Mouse (Mus musculus): ENCODE data around the gene Paxbp1.
"Not testable (repeated sequence)": the region's sequence is repeated elsewhere in the genome, so short reads cannot be mapped to it uniquely, and the experiment has no call there.

The Paxbp1 gene

DNA sequence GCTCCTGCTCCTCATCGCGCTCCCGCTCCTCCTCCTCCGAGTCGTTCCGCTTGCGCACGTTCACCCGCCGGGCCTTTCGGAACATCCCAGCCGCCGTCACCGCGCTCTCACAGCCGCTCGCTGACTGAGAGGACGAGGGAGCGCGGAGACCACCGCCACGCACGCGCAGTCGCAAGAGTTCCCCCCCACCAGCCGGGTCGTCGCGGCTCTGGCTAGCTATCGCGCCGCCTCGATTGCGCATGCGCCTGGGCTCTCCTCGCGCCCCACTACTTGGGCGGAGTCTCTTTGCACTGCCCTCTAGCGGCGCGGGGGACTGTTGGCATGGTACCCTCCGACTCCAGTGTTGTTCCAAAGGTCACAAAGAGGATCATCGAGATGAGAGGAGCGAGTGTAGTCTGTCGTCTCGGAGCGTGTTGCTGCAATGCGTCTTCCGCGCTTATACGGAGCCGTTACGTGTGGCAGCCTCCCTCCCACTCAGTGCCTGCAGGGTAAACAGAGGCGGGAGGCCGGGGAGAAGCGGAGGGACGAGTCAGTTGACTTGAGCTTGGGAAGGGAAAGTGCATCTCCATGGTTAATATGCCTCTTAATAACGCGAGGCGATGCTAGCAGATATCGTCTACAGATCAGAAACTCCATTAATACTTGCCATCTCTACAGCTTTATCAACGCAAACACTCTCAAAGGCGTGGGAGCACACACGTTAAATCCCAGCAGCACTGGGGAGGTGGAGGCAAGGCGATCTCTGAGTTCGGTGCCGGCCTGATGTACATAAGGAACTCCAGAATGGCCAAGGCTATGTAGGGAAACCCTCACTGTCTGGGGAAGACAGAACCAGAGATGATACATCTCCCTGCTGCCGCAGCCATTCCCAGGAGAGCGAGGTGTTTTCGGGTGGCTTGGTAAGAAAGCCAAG, at the start of gene Paxbp1:
Gene Paxbp1 (minus strand): TSS at position 274 of the 913 bp plus-strand sequence.
- DNase-seq: peak; percentile 99

DNA sequence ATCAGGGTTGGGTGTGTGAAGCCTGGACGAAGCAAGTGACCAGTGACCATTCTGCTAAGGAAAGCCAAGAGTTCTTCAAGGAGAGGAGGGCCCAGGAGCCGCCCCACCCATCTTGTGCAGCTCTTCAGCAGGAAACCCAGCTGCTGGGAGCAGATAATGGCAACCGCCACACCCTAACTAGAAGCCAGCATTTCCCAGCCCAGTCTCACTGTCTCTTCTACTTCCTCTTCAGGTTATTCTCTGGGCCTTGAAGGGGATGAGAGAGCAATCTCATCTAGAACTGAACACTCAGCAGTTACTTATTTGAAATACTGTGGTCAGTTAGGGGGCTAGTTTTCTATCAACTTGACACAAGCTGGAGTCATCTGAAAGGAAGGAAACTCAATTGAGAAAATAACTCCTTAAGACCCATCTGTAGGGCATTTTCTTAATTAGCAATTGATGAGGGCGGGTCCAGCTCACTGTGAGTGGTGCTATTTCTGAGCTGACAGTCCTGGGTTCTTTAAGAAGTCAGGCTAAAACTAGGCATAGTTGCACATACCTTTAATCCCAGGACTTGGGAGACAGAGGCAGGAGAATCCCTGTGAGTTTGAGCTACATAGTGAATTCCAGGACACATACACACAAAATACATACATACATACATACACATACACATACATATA, 42.4 kb upstream of the Paxbp1 start:
- no peak for DNase-seq

DNA sequence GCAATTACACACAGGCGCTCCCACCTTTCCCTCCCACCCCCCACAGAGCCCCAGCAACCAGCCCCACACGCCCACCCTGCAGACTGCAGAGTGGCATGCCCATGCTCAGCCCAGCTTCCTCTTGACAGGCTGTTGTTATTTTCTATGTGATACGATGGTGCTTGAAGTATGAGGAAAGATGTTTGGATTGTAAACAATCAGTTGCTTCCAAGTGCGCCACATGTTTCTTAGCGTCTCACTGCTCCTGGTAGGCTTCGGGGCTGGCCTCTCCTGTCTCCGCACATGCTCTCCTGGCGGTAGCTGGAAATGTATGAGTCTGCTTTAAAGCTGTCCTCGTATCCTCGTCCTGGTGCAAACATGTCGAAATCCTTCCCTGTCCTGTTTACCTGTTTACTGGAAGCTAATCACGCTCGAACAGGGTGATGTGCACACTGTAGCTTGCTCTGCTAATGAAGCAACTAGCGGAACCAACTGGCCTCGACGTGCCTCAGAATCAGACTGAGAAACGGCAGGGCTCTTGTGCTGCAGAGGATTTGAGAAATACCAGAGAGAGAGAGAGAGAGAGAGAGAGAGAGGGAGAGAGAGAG, 41.0 kb upstream of the Paxbp1 start:
- no peak for DNase-seq

DNA sequence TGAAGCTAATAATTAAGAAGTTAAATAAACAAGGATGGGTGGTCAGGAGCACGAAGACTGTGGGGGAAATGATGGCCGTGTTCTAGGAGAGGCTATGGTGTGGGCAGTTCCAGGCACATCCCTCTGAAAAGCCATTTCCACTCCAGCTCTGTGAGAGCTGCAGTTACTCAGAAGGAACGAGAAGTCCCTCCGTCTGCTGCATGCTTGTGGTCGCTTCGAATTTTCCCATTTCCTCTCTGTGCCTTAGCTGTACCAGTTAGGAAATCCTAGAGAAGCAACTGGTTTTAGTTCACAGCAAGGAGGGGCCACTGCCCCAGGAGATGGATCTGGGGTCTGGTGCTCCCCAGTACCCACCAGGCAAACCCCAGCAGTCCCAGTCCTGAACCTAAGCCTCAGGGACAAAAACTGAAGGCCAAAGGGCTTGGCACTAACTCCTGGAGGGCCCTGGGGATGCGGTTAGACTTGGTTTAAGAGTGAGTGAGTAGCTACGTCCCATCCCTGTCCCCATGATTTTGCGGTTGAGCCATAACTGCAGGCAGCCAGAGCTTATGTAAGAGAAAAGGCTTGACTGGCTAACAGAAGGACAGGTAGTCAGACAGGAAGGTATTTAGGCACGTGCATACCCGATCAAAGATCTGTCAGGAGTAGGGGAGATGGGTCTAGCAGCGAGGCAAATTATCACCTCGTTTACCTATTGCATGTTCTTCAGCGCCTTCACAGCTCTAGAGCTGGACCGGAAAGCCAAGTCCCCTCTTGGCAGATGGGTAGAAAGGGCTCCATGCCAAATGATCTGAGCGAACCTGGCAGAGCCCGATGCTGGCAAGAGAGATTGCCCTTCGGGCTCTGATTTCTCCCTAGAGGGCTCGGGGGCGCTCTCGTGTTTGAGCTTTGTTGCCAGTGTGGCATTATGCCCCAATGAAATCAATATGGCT, 40.2 kb upstream of the Paxbp1 start:
- no peak for DNase-seq

DNA sequence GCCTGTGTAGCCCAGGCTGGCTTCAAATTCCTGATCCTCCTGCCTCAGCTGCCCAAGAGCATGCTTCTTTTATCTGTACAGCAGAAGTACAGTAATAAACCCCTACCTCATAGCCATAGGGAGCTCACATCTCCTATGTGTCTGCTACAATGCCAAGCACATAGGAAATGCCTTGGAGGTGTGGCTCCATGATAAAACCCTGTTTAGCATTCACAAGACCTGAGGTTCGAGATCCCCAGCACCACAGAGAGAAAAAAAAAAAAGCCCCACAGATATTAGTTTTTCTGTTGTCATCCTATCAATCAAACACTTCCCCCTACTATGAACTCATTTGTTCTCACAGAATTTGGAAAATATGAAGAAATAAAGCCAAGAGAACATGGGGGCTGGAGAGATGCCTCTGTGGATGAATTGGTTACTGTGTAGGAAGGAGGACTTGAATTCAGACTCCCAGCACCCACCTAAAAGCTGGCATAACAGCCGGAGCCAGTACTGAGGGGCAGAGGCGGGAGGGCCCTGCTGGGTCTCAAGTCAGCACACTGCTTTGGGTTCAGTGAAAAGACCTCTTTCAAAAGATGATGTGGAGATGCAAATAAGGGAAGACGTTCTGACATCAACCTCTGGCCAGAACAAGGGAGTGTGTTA, 38.8 kb upstream of the Paxbp1 start:
- no peak for DNase-seq

DNA sequence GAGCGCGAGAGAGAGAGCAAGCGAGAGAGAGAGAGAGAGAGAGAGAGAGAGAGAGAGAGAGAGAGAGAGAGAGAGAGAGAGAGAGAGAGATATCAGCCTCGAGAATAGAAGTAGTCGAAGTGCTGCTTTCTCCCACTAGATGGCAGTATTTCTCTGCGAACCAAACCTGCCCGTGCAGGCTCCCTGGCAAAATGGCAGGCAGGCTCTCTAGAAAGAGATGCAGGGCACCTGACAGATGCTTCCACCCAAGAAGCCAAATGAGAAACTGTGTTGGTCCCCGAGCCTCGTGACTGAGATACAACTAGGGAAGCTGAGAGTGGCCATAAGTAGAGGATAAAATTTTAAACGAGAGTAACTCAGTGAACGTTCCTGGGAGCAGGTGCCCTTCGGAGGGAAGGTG, 37.2 kb upstream of the Paxbp1 start:
- DNase-seq: peak; percentile 50 to 52

DNA sequence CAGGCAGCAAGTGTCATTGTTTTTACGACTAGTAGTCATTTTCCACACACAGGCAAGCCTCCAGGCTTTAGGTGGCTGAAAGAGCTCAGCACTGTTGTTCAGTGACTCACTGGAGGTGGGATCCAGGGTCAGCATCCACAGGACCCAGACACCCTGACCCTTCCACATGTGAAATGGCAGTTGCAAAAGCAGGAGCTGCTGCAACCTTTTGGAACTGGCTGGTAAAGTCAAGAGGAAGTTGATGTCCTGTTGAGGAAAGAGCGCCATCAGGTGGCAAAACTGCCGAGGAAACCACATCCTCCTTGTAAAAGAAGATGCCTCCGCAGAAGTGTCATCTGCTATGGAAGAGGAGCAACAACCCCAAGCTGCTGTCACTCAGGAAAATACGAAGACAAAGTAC, 31.8 kb upstream of the Paxbp1 start:
- peak; percentile 62 to 66 for DNase-seq

DNA sequence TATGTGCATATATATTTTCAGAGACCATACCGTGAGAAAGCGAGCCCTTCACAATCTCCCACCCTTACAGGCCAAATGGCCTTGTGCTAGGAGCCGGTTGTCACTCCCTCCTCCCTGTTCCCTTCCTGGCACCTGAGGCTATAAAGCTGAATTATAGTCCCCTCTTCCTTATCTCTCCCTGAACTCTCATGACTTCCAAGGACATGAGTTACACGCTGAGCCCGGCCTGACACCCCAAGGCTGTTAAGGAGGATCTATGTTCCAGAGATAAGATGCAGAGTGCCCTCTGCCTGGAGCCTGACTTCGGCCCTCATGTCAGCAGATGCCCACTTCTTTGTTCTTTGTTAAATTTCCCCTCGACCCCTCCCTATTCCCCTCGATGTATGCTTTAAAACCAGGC, 31.1 kb upstream of the Paxbp1 start:
- not testable (repeated sequence) for DNase-seq

DNA sequence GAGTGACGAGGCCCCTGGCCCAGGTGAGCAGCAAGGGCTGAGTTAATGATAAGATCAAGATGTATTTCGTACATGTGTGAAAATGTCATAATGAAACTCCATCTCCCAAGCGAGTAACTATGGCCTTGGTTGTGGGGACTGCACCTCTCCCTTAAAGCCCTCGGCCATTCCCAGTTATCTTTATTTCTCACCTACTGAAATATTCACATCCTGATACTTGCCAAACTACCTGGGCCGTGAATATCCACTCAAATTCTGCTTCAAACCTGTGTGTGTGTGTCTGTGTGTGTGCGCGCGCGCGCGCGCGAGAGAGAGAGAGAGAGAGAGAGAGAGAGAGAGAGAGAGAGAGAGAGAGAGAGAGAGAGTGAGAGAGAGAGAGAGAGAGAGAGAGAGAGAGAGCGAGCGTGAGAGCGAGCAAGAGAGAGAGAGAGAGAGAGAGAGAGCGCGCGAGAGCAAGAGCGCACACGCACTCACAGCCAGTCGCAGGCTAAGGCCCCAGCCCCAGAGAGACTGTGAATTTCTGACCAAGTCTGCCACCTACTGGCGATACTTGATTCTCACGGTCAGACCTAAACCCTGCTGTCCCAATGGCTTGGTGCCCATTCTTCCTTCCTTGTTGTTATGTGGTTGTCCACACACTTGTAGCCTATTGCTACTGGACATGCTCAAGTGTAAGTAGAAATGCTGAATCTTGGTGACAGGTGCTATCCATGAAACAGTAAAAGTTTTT, 29.0 kb upstream of the Paxbp1 start:
- peak; percentile 77 to 79 for DNase-seq

DNA sequence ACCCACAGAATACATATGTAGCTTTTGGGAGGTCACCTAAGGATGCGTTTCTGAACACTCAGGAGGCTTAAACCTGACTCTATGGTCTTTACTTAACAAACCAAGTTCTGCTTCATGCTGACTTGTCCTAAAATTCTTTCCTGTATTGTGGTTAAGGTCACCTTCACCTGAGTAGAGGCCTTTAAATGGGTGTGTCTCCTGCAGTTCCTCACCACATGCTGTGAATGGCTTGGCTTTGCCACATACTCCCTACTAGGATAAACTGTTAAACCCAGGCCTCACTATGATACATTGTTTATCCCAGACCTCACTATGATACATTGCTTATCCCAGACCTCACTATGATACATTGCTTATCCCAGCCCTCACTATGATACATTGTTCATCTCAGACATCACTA, 27.9 kb upstream of the Paxbp1 start:
- no peak for DNase-seq

DNA sequence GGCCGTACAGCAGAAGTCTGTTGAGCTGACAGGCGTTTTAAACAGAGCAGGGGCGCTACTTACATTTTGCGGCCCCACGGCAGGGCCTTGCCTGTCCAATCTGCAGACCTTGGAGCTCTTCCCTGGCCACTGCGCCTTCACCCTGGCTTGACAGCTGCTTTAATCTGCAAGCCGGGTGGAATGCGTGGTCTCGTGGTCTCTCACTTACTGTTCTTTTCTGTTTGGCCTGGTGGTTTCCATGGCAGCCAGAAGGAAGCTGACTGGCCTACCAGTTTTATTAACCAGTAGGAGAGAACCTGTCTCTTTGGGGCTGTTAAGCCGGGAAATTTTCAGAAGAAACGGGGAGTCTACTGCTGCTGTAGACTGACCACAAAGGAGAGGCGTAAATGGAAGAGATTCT, 24.6 kb upstream of the Paxbp1 start:
- DNase-seq: no peak

DNA sequence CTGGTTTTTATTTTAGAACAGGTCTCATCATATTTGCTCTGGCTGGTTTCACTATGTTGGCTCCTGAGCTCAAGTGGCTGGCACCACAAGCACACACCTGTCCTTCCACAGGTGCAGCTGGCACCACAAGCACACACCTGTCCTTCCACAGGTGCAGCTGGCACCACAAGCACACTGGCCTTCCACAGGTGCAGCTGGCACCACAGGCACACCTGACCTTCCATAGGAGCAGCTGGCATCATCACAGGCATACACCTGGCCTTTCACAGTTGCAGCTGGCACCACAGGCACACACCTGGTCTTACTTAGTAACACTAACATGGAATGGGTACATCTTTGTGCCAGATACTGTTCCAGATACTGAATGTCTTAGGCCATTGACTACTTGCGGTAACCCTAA, 22.8 kb upstream of the Paxbp1 start:
- no peak for DNase-seq

DNA sequence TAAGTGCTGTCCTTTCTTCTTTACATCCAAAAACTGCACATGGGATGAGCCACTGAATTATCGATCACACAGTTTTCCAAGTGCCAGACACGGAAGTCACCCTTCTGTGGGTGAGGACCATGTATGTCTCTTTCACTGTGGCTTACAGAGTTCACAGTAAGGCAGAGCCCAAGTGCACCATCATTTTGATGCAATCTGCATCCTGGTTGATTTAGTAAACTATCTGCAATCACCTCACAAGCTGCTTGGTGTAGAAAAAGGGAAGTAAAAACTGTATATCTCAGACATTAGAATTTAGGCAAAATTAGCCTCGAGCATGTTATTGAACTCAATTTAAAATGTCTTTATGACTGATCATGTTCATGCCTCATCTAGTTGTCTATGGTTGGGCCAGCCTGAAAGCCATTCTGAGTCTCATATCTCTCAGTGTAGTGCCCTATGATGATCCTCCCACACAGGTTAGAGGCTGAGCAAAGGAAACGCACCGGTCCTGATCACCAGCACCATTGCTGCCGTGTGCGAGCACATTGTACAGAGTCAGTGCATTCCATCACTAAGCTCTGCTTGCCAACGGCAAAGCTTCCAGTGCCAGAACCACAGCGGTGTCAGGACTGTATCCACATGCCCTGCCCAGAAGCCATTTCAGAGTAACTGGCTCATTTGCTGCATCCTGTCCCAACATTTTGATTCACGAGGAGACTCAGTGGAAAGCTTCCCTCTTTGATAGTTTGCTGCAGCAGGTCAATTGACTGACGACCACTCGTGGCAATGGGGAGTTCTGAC, 20.4 kb upstream of the Paxbp1 start:
- no peak for DNase-seq

DNA sequence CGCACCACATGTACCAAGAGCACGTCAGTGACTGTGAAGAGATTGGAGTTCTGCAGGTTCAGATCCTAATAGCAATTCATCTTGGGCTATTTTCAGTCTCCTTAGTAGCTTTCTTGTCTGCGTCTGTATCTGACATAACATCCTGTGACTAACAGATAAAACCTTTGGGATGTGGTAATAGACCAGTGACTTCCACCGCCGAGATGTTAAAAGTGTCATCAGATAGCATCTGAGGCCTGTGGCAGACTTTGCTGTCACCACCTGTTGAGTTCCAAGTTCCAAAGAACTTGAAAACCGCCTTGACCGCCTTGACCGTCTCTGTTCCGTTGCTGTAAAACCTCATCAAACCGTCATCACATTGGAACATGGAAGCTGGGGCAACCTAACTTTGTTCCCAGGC, 19.4 kb upstream of the Paxbp1 start:
- DNase-seq: no peak

DNA sequence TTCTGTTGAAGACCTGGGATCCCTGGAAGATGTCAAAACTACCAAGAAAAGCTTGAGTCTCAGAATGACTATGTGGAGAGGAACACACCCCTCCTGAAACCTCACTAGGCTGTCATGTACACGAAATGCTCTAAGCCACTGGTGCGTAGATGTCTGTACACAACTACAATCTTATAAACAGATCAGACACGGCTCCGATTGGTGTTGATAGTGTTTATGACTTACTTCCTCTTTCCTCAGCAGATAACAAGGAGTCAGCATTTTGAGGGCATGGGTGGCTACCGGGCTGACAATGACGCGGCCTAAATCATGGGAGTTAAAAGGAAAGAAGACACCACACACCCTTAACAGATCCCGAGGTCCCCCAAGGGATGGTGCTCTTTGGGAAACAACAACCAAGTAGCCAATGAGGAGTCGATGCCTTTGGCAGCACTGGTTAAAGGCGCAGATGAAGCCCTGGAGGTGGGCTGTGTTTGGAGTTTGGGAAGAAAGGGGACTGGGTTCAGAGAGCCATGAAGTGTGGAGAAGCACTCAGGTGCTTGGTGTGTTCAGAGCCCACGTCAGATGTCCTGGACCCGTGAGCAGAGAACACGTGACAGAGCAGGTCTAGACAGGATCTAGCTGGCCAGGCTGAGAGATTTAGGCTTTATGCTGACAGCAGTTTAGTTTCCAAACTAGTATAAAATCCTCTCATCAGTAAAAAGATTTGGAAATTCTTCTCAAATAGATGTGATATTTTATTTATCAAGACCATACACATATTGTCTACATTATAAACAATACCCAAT, 17.4 kb upstream of the Paxbp1 start:
- no peak for DNase-seq

DNA sequence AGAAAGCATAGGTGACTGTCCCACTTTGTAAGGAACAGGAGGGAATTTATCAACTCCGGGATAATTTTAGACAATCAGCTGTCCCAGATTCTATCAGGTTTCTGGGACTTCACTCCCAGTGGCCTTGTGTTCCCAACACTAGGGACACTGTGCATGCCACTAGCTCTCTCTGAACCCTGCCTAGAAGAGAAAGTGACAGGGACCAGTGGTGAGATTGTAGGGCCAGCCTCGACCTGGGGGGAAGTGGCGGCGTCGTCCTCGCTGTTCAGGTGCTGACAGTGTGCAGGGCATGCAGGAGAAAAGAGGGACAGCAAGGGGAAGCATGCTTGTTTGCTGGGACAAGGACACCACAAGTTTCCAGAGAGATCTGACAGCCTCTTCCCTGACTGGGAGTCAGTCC, 13.4 kb upstream of the Paxbp1 start:
- DNase-seq: no peak

DNA sequence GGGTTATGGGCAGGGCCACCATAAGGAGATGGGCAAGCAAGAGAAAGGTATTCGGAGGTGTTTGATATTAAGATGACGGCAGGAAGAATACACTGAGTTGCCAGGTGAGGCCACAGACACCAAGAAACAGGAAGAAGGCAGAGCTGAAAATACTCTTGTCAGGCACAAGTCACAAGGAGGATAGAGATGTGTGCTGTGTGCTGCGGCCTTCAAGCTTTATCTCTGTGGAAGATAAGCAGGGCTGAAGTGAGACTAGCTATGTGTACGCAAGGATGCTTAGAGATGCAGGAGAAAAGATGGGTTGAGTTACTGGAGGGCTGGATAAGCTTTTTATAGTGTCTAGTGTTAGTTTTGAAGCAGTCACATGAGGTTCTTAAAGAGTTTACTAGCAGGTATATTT, 12.9 kb upstream of the Paxbp1 start:
- DNase-seq: no peak

DNA sequence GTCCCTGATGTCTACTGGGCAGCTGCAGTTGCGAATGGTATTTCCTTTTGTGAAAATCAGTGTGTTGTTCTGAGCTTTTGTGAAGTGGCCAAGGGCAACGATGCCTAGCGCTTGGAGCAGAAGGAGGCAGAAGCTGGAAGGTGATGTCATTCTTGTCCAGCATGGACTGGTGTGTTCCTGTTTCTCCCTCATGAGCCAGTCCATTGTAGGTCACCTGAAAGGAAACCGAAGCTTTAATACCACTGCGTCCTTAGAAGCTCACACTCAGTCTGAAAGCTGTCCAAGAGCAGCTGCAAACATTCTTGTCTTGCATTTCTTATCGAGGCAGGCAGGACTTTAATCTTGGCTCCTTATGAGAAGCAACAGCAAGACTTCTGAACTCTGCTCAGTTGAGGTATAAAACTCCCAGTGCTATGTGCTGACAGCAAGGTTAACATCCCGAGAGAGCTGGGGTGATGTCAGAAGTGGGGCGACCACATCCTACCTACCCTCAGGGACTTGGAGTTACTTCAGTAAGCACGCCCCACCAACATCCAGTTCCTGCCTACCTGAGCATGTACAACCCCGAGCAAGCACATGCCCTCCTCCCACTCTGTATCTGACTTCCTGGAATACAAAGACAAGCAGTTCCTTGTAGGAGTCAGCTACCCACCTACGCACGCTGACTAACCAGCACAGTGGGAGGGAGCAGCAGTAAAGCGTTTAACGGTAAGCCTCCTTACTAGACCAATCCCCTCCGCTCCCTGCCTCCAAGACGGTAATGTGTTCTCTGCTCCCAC, 11.9 kb upstream of the Paxbp1 start:
- DNase-seq: peak; percentile 50 to 67

DNA sequence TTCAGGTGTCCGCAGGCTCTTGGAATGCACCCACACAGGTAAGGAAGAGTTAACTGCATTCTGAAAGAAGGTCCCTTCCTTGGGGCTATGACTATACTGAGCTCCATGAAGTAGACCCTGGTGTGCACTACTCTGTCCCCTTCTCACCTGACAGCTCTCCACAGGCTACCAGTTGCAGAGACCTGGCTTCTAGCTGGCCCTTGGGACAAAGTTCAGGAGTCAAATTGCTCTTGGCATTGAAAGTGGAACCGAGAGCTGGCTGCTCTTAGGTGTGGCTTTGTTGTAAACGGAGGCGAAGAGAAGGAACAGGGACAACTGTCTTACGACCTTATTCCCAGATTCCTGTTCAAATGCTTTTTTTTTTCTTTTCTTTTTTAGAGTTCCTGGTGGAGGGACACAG, 10.8 kb upstream of the Paxbp1 start:
- DNase-seq: no peak
